Mouse (Mus musculus) 3T3-L1 (cell line): ENCODE measurements around the gene Yipf1.
A peak's percentile ranks its signal among the peaks of the same experiment; 100 is the strongest.

Source experiments
- DNase-seq: peaks from one replicate; pipeline ENCODE4 v3.0.0-alpha.2; 2015; ENCODE audit warnings: low read depth, low spot score

Yipf1 gene

GRCm38 (mm10) chr4:107372304-107372703 is 58.1 kb downstream of the Yipf1 start:
- peak; percentile 67 for DNase-seq

GRCm38 (mm10) chr4:107374677-107375076 is 60.5 kb downstream of the Yipf1 start:
- DNase-seq = peak; percentile 69

GRCm38 (mm10) chr4:107378954-107379353 is 64.8 kb downstream of the Yipf1 start:
- no peak for DNase-seq

GRCm38 (mm10) chr4:107380871-107381270 is 66.7 kb downstream of the Yipf1 start:
- no peak for DNase-seq

GRCm38 (mm10) chr4:107387038-107387437 is 72.9 kb downstream of the Yipf1 start:
- DNase-seq = no peak

- DNase-seq = no peak
Measured at GRCm38 (mm10) chr4:107387465-107387864, 73.3 kb downstream of the Yipf1 start.

- DNase-seq = no peak
Measured at GRCm38 (mm10) chr4:107388291-107388690, 74.1 kb downstream of the Yipf1 start.

- no peak for DNase-seq
Measured at GRCm38 (mm10) chr4:107389345-107389744, 75.2 kb downstream of the Yipf1 start.

- no peak for DNase-seq
Measured at GRCm38 (mm10) chr4:107393771-107394170, 79.6 kb downstream of the Yipf1 start.
